Mouse (Mus musculus): ENCODE results near the gene Rassf1. TPM values are rescaled to one million over a fixed set of nuclear protein-coding genes. Genes with fewer than 3 reads are reported as not detected.

Rassf1 gene
- polyA plus RNA-seq, 1 experiment from 2014 or later: 42.4 TPM

- no peak; the same call in 1 of the 2 replicates for ATAC-seq (replicated peaks; ENCODE audit: insufficient number of reproducible peaks, low FRiP score, low TSS enrichment, low read depth)
- H3K4me3 ChIP-seq (ENCODE audit: low read depth, low read length): no peak overlapping the region
- no peak overlapping the region for H3K9ac ChIP-seq (replicated peaks; ENCODE audit: low read length)
- H3K27ac ChIP-seq (replicated peaks; ENCODE audit: low read depth, low read length): no peak overlapping the region
- H3K9me3 ChIP-seq (replicated peaks; ENCODE audit: control insufficient read depth, low read length): no peaks in the 10 kb centered on the region
- WGBS: 20% methylated on average over 14 of the region's 14 CpGs
- H3K4me1 ChIP-seq (ENCODE audit: control insufficient read depth, insufficient read depth, low read length): no peaks in the 10 kb centered on the region
- no peaks in the 10 kb centered on the region for H3K27me3 ChIP-seq (ENCODE audit: control insufficient read depth, insufficient read depth, low read length)
- DNase-seq (ENCODE audit: low spot score): peak; percentile 84
- H3K4me2 ChIP-seq (ENCODE audit: low read depth, low read length): no peak overlapping the region
- H3K36me3 ChIP-seq (replicated peaks; ENCODE audit: control insufficient read depth, insufficient read depth, low read depth, low read length): no peaks in the 10 kb centered on the region
Observed at GRCm38 (mm10) chr9:107514303-107514955, 36.9 kb upstream of the Rassf1 start.

GRCm38 (mm10) chr9:107520331-107520730 lies 31.0 kb upstream of the Rassf1 start:
- Histone ChIP-seq H3K9me3 (replicated peaks; ENCODE audit: control insufficient read depth, low read length) (no peaks in the 10 kb centered on the region), H3K4me3 (ENCODE audit: low read depth, low read length) (no peak overlapping the region), H3K27ac (replicated peaks; ENCODE audit: low read depth, low read length) (no peak overlapping the region), H3K27me3 (ENCODE audit: control insufficient read depth, insufficient read depth, low read length) (peaks cover 4% of the 10 kb centered on the region), H3K4me2 (ENCODE audit: low read depth, low read length) (no peak overlapping the region), H3K36me3 (replicated peaks; ENCODE audit: control insufficient read depth, insufficient read depth, low read depth, low read length) (no peaks in the 10 kb centered on the region), H3K9ac (replicated peaks; ENCODE audit: low read length) (no peak overlapping the region), H3K4me1 (ENCODE audit: control insufficient read depth, insufficient read depth, low read length) (peaks cover 5% of the 10 kb centered on the region)
- 65% methylated on average over 6 of the region's 6 CpGs for WGBS
- ATAC-seq (replicated peaks; ENCODE audit: insufficient number of reproducible peaks, low FRiP score, low TSS enrichment, low read depth) (no peak), DNase-seq (ENCODE audit: low spot score) (no peak)

GRCm38 (mm10) chr9:107521190-107521589 lies 30.2 kb upstream of the Rassf1 start:
- H3K4me2 ChIP-seq (ENCODE audit: low read depth, low read length): no peak overlapping the region
- no peak for ATAC-seq (replicated peaks; ENCODE audit: insufficient number of reproducible peaks, low FRiP score, low TSS enrichment, low read depth)
- no peak overlapping the region for H3K4me3 ChIP-seq (ENCODE audit: low read depth, low read length)
- H3K36me3 ChIP-seq (replicated peaks; ENCODE audit: control insufficient read depth, insufficient read depth, low read depth, low read length): no peaks in the 10 kb centered on the region
- WGBS: 55% methylated on average over 5 of the region's 5 CpGs
- H3K9me3 ChIP-seq (replicated peaks; ENCODE audit: control insufficient read depth, low read length): no peaks in the 10 kb centered on the region
- H3K27ac ChIP-seq (replicated peaks; ENCODE audit: low read depth, low read length): no peak overlapping the region
- H3K9ac ChIP-seq (replicated peaks; ENCODE audit: low read length): no peak overlapping the region
- no peak for DNase-seq (ENCODE audit: low spot score)
- peaks cover 5% of the 10 kb centered on the region for H3K4me1 ChIP-seq (ENCODE audit: control insufficient read depth, insufficient read depth, low read length)
- peaks cover 10% of the 10 kb centered on the region for H3K27me3 ChIP-seq (ENCODE audit: control insufficient read depth, insufficient read depth, low read length)

- DNase-seq (ENCODE audit: low spot score): peak; percentile 54
- peaks cover 12% of the 10 kb centered on the region for H3K27me3 ChIP-seq (ENCODE audit: control insufficient read depth, insufficient read depth, low read length)
- H3K9ac ChIP-seq (replicated peaks; ENCODE audit: low read length): peak overlapping the region; percentile 39; the same call in 1 of the 2 replicates
Observed at GRCm38 (mm10) chr9:107521711-107522399, 29.5 kb upstream of the Rassf1 start.

GRCm38 (mm10) chr9:107522400-107522711 lies 29.0 kb upstream of the Rassf1 start:
- Histone ChIP-seq H3K27ac (replicated peaks; ENCODE audit: low read depth, low read length) (no peak overlapping the region), H3K4me3 (ENCODE audit: low read depth, low read length) (no peak overlapping the region), H3K9ac (replicated peaks; ENCODE audit: low read length) (peak overlapping the region; percentile 39; the same call in 1 of the 2 replicates), H3K4me2 (ENCODE audit: low read depth, low read length) (no peak overlapping the region), H3K36me3 (replicated peaks; ENCODE audit: control insufficient read depth, insufficient read depth, low read depth, low read length) (no peaks in the 10 kb centered on the region), H3K27me3 (ENCODE audit: control insufficient read depth, insufficient read depth, low read length) (peaks cover 17% of the 10 kb centered on the region), H3K9me3 (replicated peaks; ENCODE audit: control insufficient read depth, low read length) (no peaks in the 10 kb centered on the region), H3K4me1 (ENCODE audit: control insufficient read depth, insufficient read depth, low read length) (peaks cover 5% of the 10 kb centered on the region)
- WGBS: 40% methylated on average over 2 of the region's 2 CpGs
- no peak for DNase-seq (ENCODE audit: low spot score)
- ATAC-seq (replicated peaks; ENCODE audit: insufficient number of reproducible peaks, low FRiP score, low TSS enrichment, low read depth): 0 out of 2 replicates have a peak, but pooled peaks have one; percentile 2

More at GRCm38 (mm10) chr9:107521711-107522399, 29.5 kb upstream of the Rassf1 start:
- ATAC-seq (replicated peaks; ENCODE audit: insufficient number of reproducible peaks, low FRiP score, low TSS enrichment, low read depth): peak; percentile 46; the same call in 1 of the 2 replicates
- H3K4me3 ChIP-seq (ENCODE audit: low read depth, low read length): no peak overlapping the region
- peak overlapping the region; percentile 36; the same call in 1 of the 2 replicates for H3K4me2 ChIP-seq (ENCODE audit: low read depth, low read length)
- WGBS: 22% methylated on average over 25 of the region's 25 CpGs
- H3K4me1 ChIP-seq (ENCODE audit: control insufficient read depth, insufficient read depth, low read length): peaks cover 5% of the 10 kb centered on the region
- no peaks in the 10 kb centered on the region for H3K9me3 ChIP-seq (replicated peaks; ENCODE audit: control insufficient read depth, low read length)
- H3K27ac ChIP-seq (replicated peaks; ENCODE audit: low read depth, low read length): no peak overlapping the region
- no peaks in the 10 kb centered on the region for H3K36me3 ChIP-seq (replicated peaks; ENCODE audit: control insufficient read depth, insufficient read depth, low read depth, low read length)

- ATAC-seq (replicated peaks; ENCODE audit: insufficient number of reproducible peaks, low FRiP score, low TSS enrichment, low read depth) (peak; percentile 57; the same call in 1 of the 2 replicates), DNase-seq (ENCODE audit: low spot score) (peak; percentile 76)
- Histone ChIP-seq H3K4me3 (ENCODE audit: low read depth, low read length) (peak overlapping the region; percentile 32), H3K4me1 (ENCODE audit: control insufficient read depth, insufficient read depth, low read length) (peaks cover 5% of the 10 kb centered on the region), H3K9me3 (replicated peaks; ENCODE audit: control insufficient read depth, low read length) (no peaks in the 10 kb centered on the region), H3K27me3 (ENCODE audit: control insufficient read depth, insufficient read depth, low read length) (peaks cover 23% of the 10 kb centered on the region), H3K36me3 (replicated peaks; ENCODE audit: control insufficient read depth, insufficient read depth, low read depth, low read length) (no peaks in the 10 kb centered on the region), H3K9ac (replicated peaks; ENCODE audit: low read length) (peak overlapping the region; percentile 40; the same call in 1 of the 2 replicates), H3K4me2 (ENCODE audit: low read depth, low read length) (peak overlapping the region; percentile 69), H3K27ac (replicated peaks; ENCODE audit: low read depth, low read length) (no peak overlapping the region)
- WGBS: 6% methylated on average over 44 of the region's 44 CpGs
Observed at GRCm38 (mm10) chr9:107526198-107527026, 24.9 kb upstream of the Rassf1 start.

- DNase-seq (ENCODE audit: low spot score) (peak; percentile 98), ATAC-seq (replicated peaks; ENCODE audit: insufficient number of reproducible peaks, low FRiP score, low TSS enrichment, low read depth) (peak; percentile 98)
- H3K9ac ChIP-seq (replicated peaks; ENCODE audit: low read length): peak within 1 kb of the TSS; percentile 76
- no peaks in the 10 kb centered on the region for H3K9me3 ChIP-seq (replicated peaks; ENCODE audit: control insufficient read depth, low read length)
- H3K4me2 ChIP-seq (ENCODE audit: low read depth, low read length): peak within 1 kb of the TSS; percentile 95
- peaks cover 9% of the 10 kb centered on the region for H3K4me1 ChIP-seq (ENCODE audit: control insufficient read depth, insufficient read depth, low read length)
- no peaks in the 10 kb centered on the region; the same call in 1 of the 2 replicates for H3K36me3 ChIP-seq (replicated peaks; ENCODE audit: control insufficient read depth, insufficient read depth, low read depth, low read length)
- under 1% methylated on average over 46 of the region's 48 CpGs for WGBS
- H3K27me3 ChIP-seq (ENCODE audit: control insufficient read depth, insufficient read depth, low read length): no peaks in the 10 kb centered on the region
- H3K27ac ChIP-seq (replicated peaks; ENCODE audit: low read depth, low read length): 0 out of 2 replicates have a peak within 1 kb of the TSS, but pooled peaks have one; percentile 16
- peak within 1 kb of the TSS; percentile 88 for H3K4me3 ChIP-seq (ENCODE audit: low read depth, low read length)
Observed at GRCm38 (mm10) chr9:107533791-107534407, 17.5 kb upstream of the Rassf1 start, which contains the start of gene Tmem115. Gene Tmem115 (plus strand): TSS chr9:107533945.

Measured in embryonic facial prominence, embryonic 11.5 days (tissue).